9 mouse cellular contexts compared by ENCODE assay signal in genomic region chr8:121584730-121585129, GRCm38 (mm10). TPM values are rescaled to one million over a fixed set of nuclear protein-coding genes. Genes with fewer than 3 reads are reported as not detected.
DNase-seq lines count a peak whose midpoint lies in the region; ATAC-seq and TF ChIP-seq lines count a peak whose summit lies in the region.
"Had no signal": no experiment of that assay in that cellular context is flagged by ENCODE, and none has a peak within 500 bp of the region (broad histone marks: within the 10 kb centered on the region; RNA-seq: fewer than 3 reads in every experiment).

No protein-coding gene starts in this region.

- no peak for DNase-seq in heart, adult 9 months (ENCODE audit: low spot score in 2 of 2)
- DNase-seq in CH12.LX (ENCODE audit: extremely low read depth) = no peak
- DNase-seq in forebrain, embryonic 14.5 days (ENCODE audit: low spot score) = no peak
- no peak for DNase-seq in adrenal gland, postnatal 10 days
- no peak for DNase-seq in urinary bladder, postnatal 14 days (ENCODE audit: low spot score)
- no peak for DNase-seq in ovary, postnatal 10 days (ENCODE audit: low spot score)

- H3K79me2 ChIP-seq in CH12.LX (replicated peaks; ENCODE audit: control insufficient read depth, extremely low read depth, insufficient read depth, poor library complexity, severe bottlenecking) = no peaks in the 10 kb centered on the region

- in situ Hi-C loops in CH12.LX (cut with MboI; ENCODE audit: low pct_ligation_motif_present, low pct_unique_long_range_greater_than_20kb, low sequenced_read_pairs) = loop anchor here (10.0 to 25.0 kb wide), 2 partner anchors 360 to 853 kb away; partner anchors contain the start of genes Banp, Car5a, Cyba and Mvd

- TF ChIP-seq EP300 in CH12.LX (IDR thresholded peaks at IDR 0.05; ENCODE audit: low read length) = no peak

- TF ChIP-seq CTCF in CH12.LX (conservative IDR thresholded peaks at IDR 0.05 in 1 of 2, IDR thresholded peaks at IDR 0.05 in 1 of 2; ENCODE audit: low read depth in 2 of 2, low read length in 2 of 2) = no peak

- H3K36me3 ChIP-seq in heart, embryonic 12.5 days = no peaks in the 10 kb centered on the region
- H3K36me3 ChIP-seq in CH12.LX (replicated peaks in 1 of 2; ENCODE audit: control insufficient read depth in 1 of 2, insufficient read depth in 1 of 2, low read length in 1 of 2) = no peaks in the 10 kb centered on the region
- no peaks in the 10 kb centered on the region for H3K36me3 ChIP-seq in forebrain, embryonic 14.5 days (ENCODE audit: control insufficient read depth, insufficient read depth, low read length)
- no peaks in the 10 kb centered on the region for H3K36me3 ChIP-seq in liver, embryonic 15.5 days (replicated peaks)

- 38% methylated on average over 13 of the region's 13 CpGs for WGBS in heart, embryonic 12.5 days
- 47% methylated on average over 13 of the region's 13 CpGs for WGBS in forebrain, embryonic 14.5 days
- WGBS in liver, embryonic 15.5 days (ENCODE audit: insufficient replicate concordance) = 29% methylated on average over 13 of the region's 13 CpGs

- no peak overlapping the region; the same call in 1 of the 2 replicates for H3K9ac ChIP-seq in heart, embryonic 12.5 days
- peak overlapping the region; percentile 56 for H3K9ac ChIP-seq in CH12.LX (ENCODE audit: insufficient read depth, low read depth)
- peak overlapping the region; percentile 59; the same call in 1 of the 2 replicates for H3K9ac ChIP-seq in forebrain, embryonic 14.5 days (ENCODE audit: low read length)
- H3K9ac ChIP-seq in liver, embryonic 15.5 days = peak overlapping the region; percentile 84

- no peak for ATAC-seq in heart, embryonic 12.5 days (ENCODE audit: insufficient number of reproducible peaks, low FRiP score)
- ATAC-seq in forebrain, embryonic 14.5 days = no peak
- 0 out of 2 replicates have a peak, but pooled peaks have one; percentile 1 for ATAC-seq in liver, embryonic 15.5 days (ENCODE audit: insufficient read depth)

- H3K4me1 ChIP-seq in heart, embryonic 12.5 days (replicated peaks) = peaks cover 4% of the 10 kb centered on the region; the same call in 1 of the 2 replicates
- peaks cover 19 to 35% of the 10 kb centered on the region in 2 experiments for H3K4me1 ChIP-seq in CH12.LX (ENCODE audit: control insufficient read depth in 1 of 2, insufficient read depth in 2 of 2)
- H3K4me1 ChIP-seq in forebrain, embryonic 14.5 days (ENCODE audit: control insufficient read depth, insufficient read depth, low read length) = peaks cover 6% of the 10 kb centered on the region
- H3K4me1 ChIP-seq in liver, embryonic 15.5 days (replicated peaks) = peaks cover 64% of the 10 kb centered on the region

- no peaks in the 10 kb centered on the region for H3K9me3 ChIP-seq in heart, embryonic 12.5 days (replicated peaks)
- H3K9me3 ChIP-seq in CH12.LX (replicated peaks; ENCODE audit: low read length) = no peaks in the 10 kb centered on the region
- H3K9me3 ChIP-seq in forebrain, embryonic 14.5 days (replicated peaks; ENCODE audit: control insufficient read depth, low read length) = no peaks in the 10 kb centered on the region
- H3K9me3 ChIP-seq in liver, embryonic 15.5 days (replicated peaks) = no peaks in the 10 kb centered on the region

- H3K27ac ChIP-seq in heart, embryonic 12.5 days (ENCODE audit: poor library complexity, severe bottlenecking) = no peak overlapping the region
- H3K27ac ChIP-seq in CH12.LX (ENCODE audit: insufficient read depth, low read depth) = no peak overlapping the region
- H3K27ac ChIP-seq in forebrain, embryonic 14.5 days (ENCODE audit: low read depth, low read length) = no peak overlapping the region
- peak overlapping the region; percentile 89 for H3K27ac ChIP-seq in liver, embryonic 15.5 days (replicated peaks)

- no peaks in the 10 kb centered on the region for H3K27me3 ChIP-seq in heart, embryonic 12.5 days (replicated peaks)
- peaks cover 9% of the 10 kb centered on the region for H3K27me3 ChIP-seq in CH12.LX (replicated peaks)
- H3K27me3 ChIP-seq in forebrain, embryonic 14.5 days (replicated peaks; ENCODE audit: control insufficient read depth, insufficient read depth, low read length) = no peaks in the 10 kb centered on the region
- 0 out of 2 replicates have a peak, but pooled peaks cover 11% of the 10 kb centered on the region for H3K27me3 ChIP-seq in liver, embryonic 15.5 days

- no peak for TF ChIP-seq POLR2A in CH12.LX (IDR thresholded peaks at IDR 0.05; ENCODE audit: low read depth, low read length)

- H3K4me2 ChIP-seq in heart, embryonic 12.5 days = peak overlapping the region; percentile 66
- H3K4me2 ChIP-seq in CH12.LX (ENCODE audit: insufficient read depth, low read depth, poor library complexity, severe bottlenecking) = peak overlapping the region; percentile 85; the same call in 1 of the 2 replicates
- peak overlapping the region; percentile 53 for H3K4me2 ChIP-seq in forebrain, embryonic 14.5 days (ENCODE audit: low read length)
- peak overlapping the region; percentile 82 for H3K4me2 ChIP-seq in liver, embryonic 15.5 days

- TF ChIP-seq RAD21 in CH12.LX (IDR thresholded peaks at IDR 0.05; ENCODE audit: low read depth, low read length) = no peak

- dilution Hi-C loops in CH12.LX (cut with MboI; ENCODE audit: extremely low pct_ligation_motif_present, extremely low pct_unique_long_range_greater_than_20kb, low sequenced_read_pairs) = no loop called here

- peak overlapping the region; percentile 63 for H3K4me3 ChIP-seq in heart, embryonic 12.5 days
- peak overlapping the region; percentile 60 to 82 (median 70) for H3K4me3 ChIP-seq in CH12.LX (replicated peaks in 1 of 3; ENCODE audit: low read depth in 2 of 3, low read length in 2 of 3, poor library complexity in 1 of 3)
- H3K4me3 ChIP-seq in forebrain, embryonic 14.5 days (ENCODE audit: low read depth, low read length) = peak overlapping the region; percentile 52
- H3K4me3 ChIP-seq in liver, embryonic 15.5 days (replicated peaks) = peak overlapping the region; percentile 74

TF ChIP-seq in CH12.LX, 34 proteins besides CTCF, POLR2A, EP300 and RAD21:
- no peak for TF ChIP-seq GABPA (IDR thresholded peaks at IDR 0.05; ENCODE audit: insufficient replicate concordance, low read depth, low read length)
- TF ChIP-seq IRF4 (IDR thresholded peaks at IDR 0.05; ENCODE audit: low read depth, low read length) = no peak
- no peak for TF ChIP-seq MAFK (IDR thresholded peaks at IDR 0.05; ENCODE audit: insufficient replicate concordance, low read length)
- TF ChIP-seq ZMIZ1 (IDR thresholded peaks at IDR 0.05; ENCODE audit: low read depth, low read length) = 0 out of 2 replicates have a peak, but pooled peaks have one; percentile 10
- TF ChIP-seq HCFC1 (IDR thresholded peaks at IDR 0.05; ENCODE audit: low read depth, low read length) = no peak
- no peak for TF ChIP-seq ZKSCAN1 (IDR thresholded peaks at IDR 0.05; ENCODE audit: borderline replicate concordance, low read depth, low read length)

RNA-seq across cellular contexts. Expression of gene Map1lc3b, which starts 5.4 kb away (rescaled TPM):
- polyA plus RNA-seq in heart, embryonic 12.5 days (2016; fragmentation: Nextera tagmentation; extraction: Ambion mirVana) = 176 and 182 TPM in 2 replicates
- 49.4 and 55.8 TPM in 2 replicates for total RNA-seq in CH12.LX (2012; rRNA removed)
- 48.9 and 53.7 TPM in 2 replicates for total RNA-seq in CH12.LX (2014; rRNA removed)
- 45.7 and 56.2 TPM in 2 replicates for polyA plus RNA-seq in CH12.LX (2012; ENCODE audit: insufficient read length, low read depth)
- 435 and 464 TPM in 2 replicates for polyA plus RNA-seq in forebrain, embryonic 14.5 days (2014; fragmentation: Nextera tagmentation; extraction: Ambion mirVana)
- polyA plus RNA-seq in liver, embryonic 15.5 days (2015; fragmentation: Nextera tagmentation; extraction: Ambion mirVana) = 136 and 139 TPM in 2 replicates
- total RNA-seq in adrenal gland, postnatal 10 days (2021) = 100 to 1,000 TPM; 132 to 152 TPM

RNA-seq across cellular contexts. Expression of gene Fbxo31, which starts 6.1 kb away (rescaled TPM):
- 13.7 and 15.7 TPM in 2 replicates for polyA plus RNA-seq in heart, embryonic 12.5 days (2016; fragmentation: Nextera tagmentation; extraction: Ambion mirVana)
- 13.2 and 13.9 TPM in 2 replicates for total RNA-seq in CH12.LX (2012; rRNA removed)
- total RNA-seq in CH12.LX (2014; rRNA removed) = 9.2 and 14.2 TPM in 2 replicates
- 24.7 and 31.9 TPM in 2 replicates for polyA plus RNA-seq in CH12.LX (2012; ENCODE audit: insufficient read length, low read depth)
- 17.5 and 26.3 TPM in 2 replicates for polyA plus RNA-seq in forebrain, embryonic 14.5 days (2014; fragmentation: Nextera tagmentation; extraction: Ambion mirVana)
- polyA plus RNA-seq in liver, embryonic 15.5 days (2015; fragmentation: Nextera tagmentation; extraction: Ambion mirVana) = 8.5 and 9.1 TPM in 2 replicates
- 10 to 100 TPM; 33.6 to 43.8 TPM for total RNA-seq in adrenal gland, postnatal 10 days (2021)

RNA-seq across cellular contexts. Expression of gene 1700018B08Rik, which starts 40.6 kb away (rescaled TPM):
- polyA plus RNA-seq in heart, embryonic 12.5 days (2016; fragmentation: Nextera tagmentation; extraction: Ambion mirVana) = not detected in 2 replicates
- total RNA-seq in CH12.LX (2012; rRNA removed) (not detected in 2 replicates), CH12.LX (2014; rRNA removed) (not detected in 2 replicates)
- not detected in 2 replicates for polyA plus RNA-seq in CH12.LX (2012; ENCODE audit: insufficient read length, low read depth)
- polyA plus RNA-seq in forebrain, embryonic 14.5 days (2014; fragmentation: Nextera tagmentation; extraction: Ambion mirVana) = not detected in 2 replicates
- not detected in 2 replicates for polyA plus RNA-seq in liver, embryonic 15.5 days (2015; fragmentation: Nextera tagmentation; extraction: Ambion mirVana)
- not detected for total RNA-seq in adrenal gland, postnatal 10 days (2021)
- total RNA-seq: layer of hippocampus, postnatal 36 days had no signal
